ENCODE assay signal across 10 mouse cellular contexts in the genomic region with DNA sequence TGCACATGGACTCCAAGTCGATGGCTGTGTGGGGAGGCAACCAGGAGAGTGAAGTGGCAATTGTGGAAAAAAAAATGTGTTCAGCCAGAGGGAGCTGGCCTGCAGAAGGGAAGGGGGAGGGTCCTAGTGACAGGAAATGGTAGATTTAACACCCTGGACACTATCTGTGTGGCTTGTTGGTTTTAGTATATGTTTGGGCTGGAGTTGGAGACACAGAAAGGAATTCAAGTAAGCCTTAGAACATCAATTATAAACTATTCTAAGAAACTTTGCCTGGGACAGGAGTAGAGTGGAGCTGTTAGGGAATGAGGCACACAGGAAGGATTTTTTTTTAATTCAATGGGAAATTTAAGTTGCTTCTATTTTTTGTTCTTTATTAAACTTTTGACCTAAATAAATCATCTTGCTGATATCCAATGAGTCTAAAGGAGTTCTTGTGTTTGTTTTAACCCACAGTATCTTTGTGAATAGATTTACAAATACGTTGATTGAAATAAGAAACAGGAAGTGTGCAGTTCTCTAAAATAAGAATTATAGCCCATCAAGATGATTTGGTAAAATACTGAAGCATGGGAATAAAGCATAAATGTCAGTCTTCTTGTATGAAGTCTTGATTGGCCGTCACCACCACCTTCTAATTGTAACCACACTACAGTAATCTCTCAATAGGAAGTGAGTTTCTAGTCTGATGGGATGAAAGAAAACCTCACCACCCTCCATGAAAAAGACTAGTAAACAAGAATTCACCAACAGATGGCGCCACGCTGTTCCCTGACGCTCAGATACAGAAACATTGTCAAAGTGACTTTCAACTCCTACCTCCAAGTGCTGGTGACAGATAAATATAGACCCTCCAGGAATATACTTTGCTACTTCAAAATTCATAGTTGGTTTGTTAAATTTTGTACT. TPM values are rescaled to one million over a fixed set of nuclear protein-coding genes. Genes with fewer than 3 reads are reported as not detected.
DNase-seq lines count a peak whose midpoint lies in the region; ATAC-seq and TF ChIP-seq lines count a peak whose summit lies in the region.
"Had no signal": no experiment of that assay in that cellular context is flagged by ENCODE, and none has a peak within 500 bp of the region (broad histone marks: within the 10 kb centered on the region; RNA-seq: fewer than 3 reads in every experiment).

No protein-coding gene starts in this region.

- peak; percentile 58 for TF ChIP-seq CTCF in lung, postnatal 0 days (IDR thresholded peaks at IDR 0.05)
- TF ChIP-seq CTCF in lung, adult 2 months (IDR thresholded peaks at IDR 0.05; ENCODE audit: insufficient read depth, low read length), result no peak

- peak; percentile 4 to 19 for DNase-seq in heart, adult 18-20 months
- no peak for DNase-seq in heart, embryonic 10.5 days (ENCODE audit: low spot score)
- DNase-seq in lung, postnatal 0 days (ENCODE audit: low spot score), result peak; percentile 26
- DNase-seq in lung, adult 2 months, result no peak
- peak; percentile 5 for DNase-seq in NIH3T3 (ENCODE audit: low read depth)
- DNase-seq in naive thymus-derived CD4-positive, alpha-beta T cell, adult 2 months (ENCODE audit: low read depth), result peak; percentile 9
- DNase-seq in adipocyte (ENCODE audit: low spot score), result no peak
- no peak for DNase-seq in testis, postnatal 14 days (ENCODE audit: low spot score)
- DNase-seq: liver, embryonic 13.5 days had no signal

- H3K9me3 ChIP-seq in heart, embryonic 10.5 days, result no peaks in the 10 kb centered on the region
- H3K9me3 ChIP-seq in lung, postnatal 0 days (ENCODE audit: low read length), result no peaks in the 10 kb centered on the region
- H3K9me3 ChIP-seq: liver, embryonic 13.5 days had no signal

- no peak overlapping the region for H3K4me3 ChIP-seq in heart, embryonic 10.5 days
- no peak overlapping the region for H3K4me3 ChIP-seq in lung, postnatal 0 days (ENCODE audit: low read depth, low read length)
- no peak overlapping the region for H3K4me3 ChIP-seq in lung, adult 2 months (replicated peaks; ENCODE audit: extremely low read depth, low read depth, low read length)
- H3K4me3 ChIP-seq: liver, embryonic 13.5 days had no signal

- no peak for ATAC-seq in lung, postnatal 0 days
- ATAC-seq: hindbrain, embryonic 16.5 days had no signal

- H3K27ac ChIP-seq in heart, embryonic 10.5 days, result no peak overlapping the region
- no peak overlapping the region for H3K27ac ChIP-seq in lung, postnatal 0 days (ENCODE audit: low read length)
- H3K27ac ChIP-seq: liver, embryonic 13.5 days had no signal

- no peak for TF ChIP-seq EP300 in lung, postnatal 0 days (IDR thresholded peaks at IDR 0.05)

- H3K36me3 ChIP-seq in heart, embryonic 10.5 days, result no peaks in the 10 kb centered on the region
- H3K36me3 ChIP-seq in lung, postnatal 0 days (ENCODE audit: insufficient read depth, low read length), result no peaks in the 10 kb centered on the region
- H3K36me3 ChIP-seq: liver, embryonic 13.5 days had no signal

- no peaks in the 10 kb centered on the region for H3K4me1 ChIP-seq in heart, embryonic 10.5 days
- H3K4me1 ChIP-seq in lung, postnatal 0 days (ENCODE audit: insufficient read depth, low read depth, low read length), result no peaks in the 10 kb centered on the region
- no peaks in the 10 kb centered on the region for H3K4me1 ChIP-seq in lung, adult 2 months (ENCODE audit: control insufficient read depth, insufficient read depth, low read length)
- H3K4me1 ChIP-seq: liver, embryonic 13.5 days had no signal

- H3K27me3 ChIP-seq in heart, embryonic 10.5 days (ENCODE audit: insufficient read depth, poor library complexity, severe bottlenecking), result no peaks in the 10 kb centered on the region
- H3K27me3 ChIP-seq in lung, postnatal 0 days (replicated peaks; ENCODE audit: insufficient read depth, low read length), result no peaks in the 10 kb centered on the region
- H3K27me3 ChIP-seq: liver, embryonic 13.5 days had no signal

- H3K9ac ChIP-seq in lung, postnatal 0 days (replicated peaks; ENCODE audit: low read depth), result no peak overlapping the region
- H3K9ac ChIP-seq: liver, embryonic 13.5 days had no signal

- H3K4me2 ChIP-seq in lung, postnatal 0 days (replicated peaks; ENCODE audit: low read depth, low read length), result no peak overlapping the region
- H3K4me2 ChIP-seq: liver, embryonic 13.5 days had no signal

- 45% methylated on average over 6 of the region's 6 CpGs for WGBS in heart, embryonic 10.5 days
- WGBS in lung, postnatal 0 days, result 46% methylated on average over 6 of the region's 6 CpGs
- WGBS in lung, adult 2 months, result 47% methylated on average over 6 of the region's 6 CpGs

- no peak for TF ChIP-seq POLR2A in lung, adult 2 months (IDR thresholded peaks at IDR 0.05; ENCODE audit: borderline replicate concordance, extremely low read depth, low read depth, low read length)

RNA-seq across cellular contexts. Expression of gene Shisa3, which starts 27.7 kb away (rescaled TPM):
- total RNA-seq in heart, adult 18-20 months (2021), result 1 to 10 TPM; 1.3 to 1.5 TPM
- 0.90 and 12.9 TPM in 2 replicates for polyA plus RNA-seq in heart, embryonic 10.5 days (2016; fragmentation: Nextera tagmentation; extraction: Ambion mirVana)
- polyA plus RNA-seq in lung, postnatal 0 days (2015; fragmentation: Nextera tagmentation; extraction: Ambion mirVana), result 1.9 TPM in 2 replicates
- 0.67 and 0.88 TPM in 2 replicates for polyA plus RNA-seq in lung, adult 2 months (2012; rRNA removed)

Comparison
In these comparisons a context has a peak if more than half of its experiments do, and no peak if none do; other contexts are left out.
1. DNase-seq: peak in heart, adult 18-20 months (2 of 2), lung, postnatal 0 days (single experiment), NIH3T3 (single experiment) and naive thymus-derived CD4-positive, alpha-beta T cell, adult 2 months (single experiment); none in heart, embryonic 10.5 days (single experiment), lung, adult 2 months (single experiment), adipocyte (single experiment) and testis, postnatal 14 days (single experiment).